Comparison of ENCODE assay signal across 24 mouse cellular contexts in genomic region chr17:15650089-15650742, GRCm38 (mm10). TPM values are rescaled to one million over a fixed set of nuclear protein-coding genes. Genes with fewer than 3 reads are reported as not detected.
DNase-seq lines count a peak whose midpoint lies in the region; ATAC-seq and TF ChIP-seq lines count a peak whose summit lies in the region.
"Had no signal": no experiment of that assay in that cellular context is flagged by ENCODE, and none has a peak within 500 bp of the region (broad histone marks: within the 10 kb centered on the region; RNA-seq: fewer than 3 reads in every experiment).

No protein-coding gene starts in this region.

- DNase-seq in gastrocnemius, adult 2 months, result no peak
- no peak for DNase-seq in gastrocnemius, postnatal 36 days
- no peak for DNase-seq in kidney, adult 18-20 months
- no peak for DNase-seq in embryonic facial prominence, embryonic 10.5 days (ENCODE audit: low spot score)
- DNase-seq in left cerebral cortex, postnatal 4 days, result no peak
- DNase-seq: adrenal gland, postnatal 10 days; adrenal gland, postnatal 36 days; cerebellum, adult 18-20 months; cerebellum, adult 9-10 months; cerebellum, postnatal 14 days; gastrocnemius, postnatal 10 days; heart, adult 11 months had no signal

- ATAC-seq in kidney, embryonic 16.5 days (ENCODE audit: low FRiP score, low TSS enrichment), result peak; percentile 64; the same call in 1 of the 2 replicates
- ATAC-seq: activated CD4-positive, CD25-positive, alpha-beta regulatory T cell, adult 4 months; CD4-positive, CD25-positive, alpha-beta regulatory T cell, adult 4 months; forebrain, embryonic 15.5 days; hindbrain, embryonic 16.5 days; intestine, embryonic 15.5 days had no signal

- H3K4me3 ChIP-seq in gastrocnemius, adult 2 months, result peak overlapping the region; percentile 11; the same call in 1 of the 2 replicates
- H3K4me3 ChIP-seq in kidney, embryonic 16.5 days (ENCODE audit: low read length), result no peak overlapping the region
- H3K4me3 ChIP-seq in embryonic facial prominence, embryonic 10.5 days, result no peak overlapping the region
- no peak overlapping the region for H3K4me3 ChIP-seq in myocyte
- H3K4me3 ChIP-seq: embryonic facial prominence, embryonic 13.5 days; erythroblast, embryonic 14.5 days; forebrain, embryonic 12.5 days; forebrain, embryonic 15.5 days; hindbrain, embryonic 13.5 days; intestine, embryonic 15.5 days had no signal

- intact Hi-C loops in gastrocnemius, adult 2 months (cut with DNase I), result no loop called here
- intact Hi-C loops in gastrocnemius, postnatal 36 days (cut with DNase I), result no loop called here
- intact Hi-C loops in left cerebral cortex, postnatal 4 days (cut with DNase I), result no loop called here

- TF ChIP-seq POLR2A in myocyte (IDR thresholded peaks at IDR 0.05; ENCODE audit: insufficient read length, low read depth), result no peak

- H3K36me3 ChIP-seq in kidney, embryonic 16.5 days (ENCODE audit: insufficient read depth, low read length), result no peaks in the 10 kb centered on the region
- no peaks in the 10 kb centered on the region for H3K36me3 ChIP-seq in embryonic facial prominence, embryonic 10.5 days (replicated peaks)
- no peaks in the 10 kb centered on the region for H3K36me3 ChIP-seq in myocyte (ENCODE audit: control insufficient read depth, insufficient read depth)
- H3K36me3 ChIP-seq: embryonic facial prominence, embryonic 13.5 days; forebrain, embryonic 12.5 days; forebrain, embryonic 15.5 days; hindbrain, embryonic 13.5 days; intestine, embryonic 15.5 days had no signal

- H3K9me3 ChIP-seq in kidney, embryonic 16.5 days (ENCODE audit: low read length), result no peaks in the 10 kb centered on the region
- H3K9me3 ChIP-seq in embryonic facial prominence, embryonic 10.5 days, result no peaks in the 10 kb centered on the region
- H3K9me3 ChIP-seq: embryonic facial prominence, embryonic 13.5 days; forebrain, embryonic 12.5 days; forebrain, embryonic 15.5 days; hindbrain, embryonic 13.5 days; intestine, embryonic 15.5 days had no signal

- H3ac ChIP-seq in myocyte (ENCODE audit: control insufficient read depth, insufficient read length), result no peak overlapping the region

- H3K9ac ChIP-seq in kidney, embryonic 16.5 days (replicated peaks; ENCODE audit: low read length), result 0 out of 2 replicates have a peak overlapping the region, but pooled peaks have one; percentile 31
- H3K9ac ChIP-seq: embryonic facial prominence, embryonic 13.5 days; forebrain, embryonic 12.5 days; forebrain, embryonic 15.5 days; hindbrain, embryonic 13.5 days; intestine, embryonic 15.5 days had no signal

- TF ChIP-seq CTCF in gastrocnemius, adult 2 months (IDR thresholded peaks at IDR 0.05), result no peak

- no peaks in the 10 kb centered on the region for H3K27me3 ChIP-seq in kidney, embryonic 16.5 days (ENCODE audit: insufficient read depth, low read length)
- H3K27me3 ChIP-seq in embryonic facial prominence, embryonic 10.5 days (replicated peaks; ENCODE audit: low read depth, poor library complexity, severe bottlenecking), result no peaks in the 10 kb centered on the region
- no peaks in the 10 kb centered on the region for H3K27me3 ChIP-seq in myocyte (ENCODE audit: control insufficient read depth, insufficient read depth, insufficient read length)
- H3K27me3 ChIP-seq: embryonic facial prominence, embryonic 13.5 days; forebrain, embryonic 12.5 days; forebrain, embryonic 15.5 days; hindbrain, embryonic 13.5 days; intestine, embryonic 15.5 days had no signal

- H3K4me1 ChIP-seq in kidney, embryonic 16.5 days (ENCODE audit: insufficient read depth, low read length), result peaks cover 15% of the 10 kb centered on the region
- peaks cover 14% of the 10 kb centered on the region for H3K4me1 ChIP-seq in embryonic facial prominence, embryonic 10.5 days
- H3K4me1 ChIP-seq: forebrain, embryonic 12.5 days; forebrain, embryonic 15.5 days; hindbrain, embryonic 13.5 days; intestine, embryonic 15.5 days had no signal

- H3K79me2 ChIP-seq in myocyte (ENCODE audit: control insufficient read depth, insufficient read depth), result no peaks in the 10 kb centered on the region

- H3K4me2 ChIP-seq in kidney, embryonic 16.5 days (replicated peaks; ENCODE audit: low read depth, low read length), result no peak overlapping the region; the same call in 1 of the 2 replicates
- H3K4me2 ChIP-seq in myocyte (ENCODE audit: low read depth), result peak overlapping the region; percentile 36
- H3K4me2 ChIP-seq: embryonic facial prominence, embryonic 13.5 days; forebrain, embryonic 12.5 days; forebrain, embryonic 15.5 days; heart, embryonic 11.5 days; hindbrain, embryonic 13.5 days; intestine, embryonic 15.5 days had no signal

- H3K27ac ChIP-seq in gastrocnemius, adult 2 months, result no peak overlapping the region
- no peak overlapping the region for H3K27ac ChIP-seq in kidney, embryonic 16.5 days (ENCODE audit: low read length)
- 0 out of 2 replicates have a peak overlapping the region, but pooled peaks have one; percentile 21 for H3K27ac ChIP-seq in embryonic facial prominence, embryonic 10.5 days (replicated peaks)
- H3K27ac ChIP-seq: embryonic facial prominence, embryonic 13.5 days; forebrain, embryonic 12.5 days; forebrain, embryonic 15.5 days; hindbrain, embryonic 13.5 days; intestine, embryonic 15.5 days had no signal

- 21% methylated on average over 8 of the region's 8 CpGs for WGBS in kidney, embryonic 16.5 days
- 64% methylated on average over 8 of the region's 8 CpGs for WGBS in embryonic facial prominence, embryonic 10.5 days

TF ChIP-seq in myocyte, 11 proteins besides CTCF, POLR2A, EP300 and RAD21:
- no peak for TF ChIP-seq REST (IDR thresholded peaks at IDR 0.05; ENCODE audit: insufficient read depth, insufficient read length)
- no peak for TF ChIP-seq TCF12 (IDR thresholded peaks at IDR 0.05; ENCODE audit: insufficient read depth, poor library complexity, severe bottlenecking)
- TF ChIP-seq E2F4 (IDR thresholded peaks at IDR 0.05; ENCODE audit: insufficient read depth), result no peak
- no peak for TF ChIP-seq TCF3 (IDR thresholded peaks at IDR 0.05; ENCODE audit: insufficient read length, low read depth)
- TF ChIP-seq USF1 (IDR thresholded peaks at IDR 0.05; ENCODE audit: low read depth), result no peak
- no peak for TF ChIP-seq POLR2AphosphoS2 (IDR thresholded peaks at IDR 0.05; ENCODE audit: insufficient read length, low read depth)
- no peak for TF ChIP-seq MAX (IDR thresholded peaks at IDR 0.05; ENCODE audit: low read depth)
- no peak for TF ChIP-seq SRF (IDR thresholded peaks at IDR 0.05; ENCODE audit: control insufficient read depth, insufficient read length, low read depth)
- no peak for TF ChIP-seq MYOD1 (IDR thresholded peaks at IDR 0.05; ENCODE audit: control insufficient read depth in 1 of 3, insufficient read length in 2 of 3, low read depth in 2 of 3)
- TF ChIP-seq MYOG (IDR thresholded peaks at IDR 0.05; ENCODE audit: control insufficient read depth in 1 of 3, insufficient read depth in 1 of 3, insufficient read length in 2 of 3, low read depth in 2 of 3), result no peak
- no peak for TF ChIP-seq CEBPB (IDR thresholded peaks at IDR 0.05; ENCODE audit: insufficient read depth, poor library complexity, severe bottlenecking)

RNA-seq across cellular contexts. Expression of gene Chd1, which starts 54.6 kb away (rescaled TPM):
- total RNA-seq in gastrocnemius, adult 2 months (2021), result 10 to 100 TPM; 13.6 to 16.4 TPM
- 10 to 100 TPM; 11.4 to 11.7 TPM for total RNA-seq in gastrocnemius, postnatal 36 days (2021)
- 19.4 and 23.5 TPM in 2 replicates for polyA plus RNA-seq in kidney, embryonic 16.5 days (2015; fragmentation: Nextera tagmentation; extraction: Ambion mirVana)
- polyA plus RNA-seq in embryonic facial prominence, embryonic 10.5 days (2016; fragmentation: Nextera tagmentation; extraction: Ambion mirVana), result 35.2 and 39.0 TPM in 2 replicates
- 4.6 TPM for polyA plus RNA-seq in myocyte (2012; fragmentation: generic; extraction: Trizol)
- total RNA-seq in left cerebral cortex, postnatal 4 days (2021), result 10 to 100 TPM; 28.5 to 29.1 TPM
